ENCODE assay signal across 8 mouse cellular contexts in the genomic region with DNA sequence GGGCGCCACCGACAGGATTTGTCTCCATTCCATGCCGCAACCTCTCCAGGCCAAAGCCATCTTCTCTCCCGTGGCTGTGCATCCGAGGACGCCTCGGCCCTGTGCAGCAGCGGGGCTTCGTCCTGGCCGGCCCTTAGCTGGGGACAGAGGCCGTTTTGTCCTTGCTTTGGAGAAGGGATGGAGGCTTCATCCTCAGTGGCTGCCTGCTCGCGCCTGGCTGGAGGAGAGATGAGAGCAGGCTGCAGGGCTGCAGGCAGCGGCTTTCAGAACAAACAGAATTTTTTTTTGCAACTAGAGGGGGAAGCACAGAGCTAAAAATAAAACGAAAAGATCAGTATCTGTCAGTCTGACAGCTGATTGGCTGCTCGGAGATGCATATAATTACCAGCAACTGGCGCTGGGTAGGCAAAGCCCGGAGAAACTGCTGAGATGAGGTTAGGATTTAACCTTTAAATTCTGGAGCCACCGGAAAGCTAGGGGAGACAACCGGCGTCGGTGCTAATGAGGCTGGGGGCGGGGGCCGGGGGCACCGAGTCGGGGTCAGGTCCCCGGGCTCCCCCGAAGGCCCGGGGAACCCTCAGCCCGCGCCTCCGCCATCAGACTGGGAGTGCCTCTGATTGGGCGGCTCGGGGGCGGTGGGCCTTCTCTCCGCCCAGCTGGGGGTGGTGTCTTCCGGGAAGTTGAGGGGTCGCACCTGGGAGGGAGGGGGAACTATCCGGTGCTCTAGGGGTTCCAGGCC. TPM values are rescaled to one million over a fixed set of nuclear protein-coding genes. Genes with fewer than 3 reads are reported as not detected.
DNase-seq lines count a peak whose midpoint lies in the region; ATAC-seq lines count a peak whose summit lies in the region.

A gene (plus strand): TSS at position 400 of the 739 bp plus-strand sequence.

- no peaks in the 10 kb centered on the region for H3K9me3 ChIP-seq in intestine, embryonic 16.5 days (ENCODE audit: control insufficient read depth, low read length)

- H3K4me1 ChIP-seq in intestine, embryonic 16.5 days (ENCODE audit: control insufficient read depth, insufficient read depth, low read length), result peaks cover 25% of the 10 kb centered on the region

- no peaks in the 10 kb centered on the region for H3K36me3 ChIP-seq in intestine, embryonic 16.5 days (ENCODE audit: control insufficient read depth, insufficient read depth, low read length)

- intact Hi-C loops in left cerebral cortex, postnatal 25 days (cut with DNase I), result loop anchor here (2.0 to 5.0 kb wide), 4 partner anchors 62 to 212 kb away; a partner anchor contains a TSS

- peak within 1 kb of the TSS; percentile 75 for H3K4me2 ChIP-seq in intestine, embryonic 16.5 days (ENCODE audit: low read depth, low read length)

- peak within 1 kb of the TSS; percentile 98 for H3K27ac ChIP-seq in intestine, embryonic 16.5 days (ENCODE audit: low read length)

- under 1% methylated on average over 39 of the region's 39 CpGs for WGBS in intestine, embryonic 16.5 days

- H3K4me3 ChIP-seq in intestine, embryonic 16.5 days (ENCODE audit: low read length), result peak within 1 kb of the TSS; percentile 55

- peak; percentile 78 for DNase-seq in adrenal gland, adult 2 months
- DNase-seq in embryo, embryonic 10 days (ENCODE audit: low spot score), result peak; percentile 90
- peak; percentile 53 to 71 for DNase-seq in gastrocnemius, postnatal 4 days (ENCODE audit: low spot score in 2 of 2)
- DNase-seq in left cerebral cortex, postnatal 25 days (ENCODE audit: low spot score in 2 of 2), result peak; percentile 74 to 92
- DNase-seq in right cerebral cortex, postnatal 25 days, result peak; percentile 75

- no peaks in the 10 kb centered on the region for H3K27me3 ChIP-seq in intestine, embryonic 16.5 days (replicated peaks; ENCODE audit: control insufficient read depth, insufficient read depth, low read length)

- peak; percentile 50 for ATAC-seq in intestine, embryonic 16.5 days
- ATAC-seq in megakaryocyte-erythroid progenitor cell, adult 5-6 weeks (replicated peaks; ENCODE audit: low FRiP score, low TSS enrichment, poor library complexity, severe bottlenecking), result peak; percentile 73
- no peak for ATAC-seq in erythroid progenitor cell, adult 5-6 weeks (replicated peaks; ENCODE audit: low FRiP score, poor library complexity, severe bottlenecking)

- H3K9ac ChIP-seq in intestine, embryonic 16.5 days (ENCODE audit: low read depth, low read length), result peak within 1 kb of the TSS; percentile 78

RNA-seq across cellular contexts. Expression of the gene that starts here (rescaled TPM):
- total RNA-seq in adrenal gland, adult 2 months (2021), result 1 to 10 TPM; 1.1 to 1.8 TPM
- 0.29 and 0.30 TPM in 2 replicates for polyA plus RNA-seq in adrenal gland, adult 2 months (2012; rRNA removed)
- 1 to 10 TPM; 4.5 to 4.6 TPM for total RNA-seq in gastrocnemius, postnatal 4 days (2021)
- 0.58 and 0.99 TPM in 2 replicates for polyA plus RNA-seq in intestine, embryonic 16.5 days (2015; fragmentation: Nextera tagmentation; extraction: Ambion mirVana)
- 1 to 10 TPM; 4.2 to 5.5 TPM for total RNA-seq in left cerebral cortex, postnatal 25 days (2021)
- 2.7 TPM in 1 of 2 replicates, not detected in the other for total RNA-seq in megakaryocyte-erythroid progenitor cell, adult 5-6 weeks (2014; fragmentation: Nextera tagmentation)
- 1.0 TPM in 1 of 2 replicates, not detected in the other for total RNA-seq in megakaryocyte-erythroid progenitor cell, adult 5-6 weeks (2017)
- total RNA-seq in erythroid progenitor cell, adult 5-6 weeks (2015; ENCODE audit: low replicate concordance), result not detected in 2 replicates
- total RNA-seq in erythroid progenitor cell, adult 5-6 weeks (2017; ENCODE audit: low replicate concordance), result not detected in 2 replicates

Comparison
In these comparisons a context has a peak if more than half of its experiments do, and no peak if none do; other contexts are left out.
1. Peak in ATAC-seq, H3K4me3 ChIP-seq, H3K27ac ChIP-seq, H3K9ac ChIP-seq and H3K4me2 ChIP-seq in intestine, embryonic 16.5 days; RNA of the gene not detected or under 1 TPM.